Mouse (Mus musculus) heart, embryonic 13.5 days (tissue): ENCODE measurements around the gene Gm17402. TPM values are rescaled to one million over a fixed set of nuclear protein-coding genes. Genes with fewer than 3 reads are reported as not detected.

Source experiments
- ATAC-seq: fragments of 200-750 bp; cut with Nextera tagmentation; 2 replicates; pipeline ENCODE4 v1.8.0; 2017; ENCODE audit warnings: moderate TSS enrichment; ENCODE audit not compliant: insufficient number of reproducible peaks, low FRiP score, low TSS enrichment; ENCODE audit errors: extremely low read depth
- H3K27ac ChIP-seq: fragments of 300-500 bp; sonication (generic); replicated peaks from 2 replicates; pipeline ENCODE4 v1.5.1; 2015; ENCODE audit warnings: moderate library complexity, mild to moderate bottlenecking, inconsistent platforms
- H3K27me3 ChIP-seq: fragments of 300-500 bp; sonication (generic); replicated peaks from 2 replicates; pipeline ENCODE4 v1.6.1; 2015; ENCODE audit warnings: mild to moderate bottlenecking, inconsistent platforms
- H3K36me3 ChIP-seq: fragments of 300-500 bp; sonication (generic); 2 replicates; pipeline ENCODE4 v1.6.1; 2015; ENCODE audit warnings: mild to moderate bottlenecking, inconsistent platforms
- H3K4me1 ChIP-seq: fragments of 300-500 bp; sonication (generic); 2 replicates; pipeline ENCODE4 v1.6.1; 2015; ENCODE audit warnings: inconsistent platforms
- H3K4me2 ChIP-seq: fragments of 300-500 bp; sonication (generic); 2 replicates; pipeline ENCODE4 v1.6.1; 2015; ENCODE audit warnings: inconsistent platforms, mild to moderate bottlenecking, moderate library complexity
- H3K4me3 ChIP-seq: fragments of 300-500 bp; sonication (generic); 2 replicates; pipeline ENCODE4 v1.5.1; 2015; ENCODE audit warnings: moderate library complexity, mild to moderate bottlenecking, inconsistent platforms
- H3K9ac ChIP-seq: fragments of 300-500 bp; sonication (generic); 2 replicates; pipeline ENCODE4 v1.6.1; 2015; ENCODE audit warnings: inconsistent platforms, mild to moderate bottlenecking, moderate library complexity
- H3K9me3 ChIP-seq: fragments of 300-500 bp; sonication (generic); 2 replicates; pipeline ENCODE4 v1.6.1; 2016; ENCODE audit warnings: inconsistent platforms
- WGBS: fragments of 180-500 bp; shearing (Covaris S2); methylation state at CpG from one replicate; pipeline ENCODE4 v1.1.7; 2015; ENCODE audit warnings: mixed read lengths; 5-methylcytosine and 5-hydroxymethylcytosine counted together
- polyA plus RNA-seq: library from polyadenylated mRNA; unstranded; fragments of >200 nt; fragmentation: Nextera tagmentation; extraction: Ambion mirVana; gene quantifications from 2 replicates; pipeline ENCODE4 v1.2.1, GENCODE M21; 2015

The Gm17402 gene
- polyA plus RNA-seq, 1 experiment from 2014 or later, result not detected

- no peak overlapping the region for H3K9ac ChIP-seq
- H3K9me3 ChIP-seq, result peaks cover 3% of the 10 kb centered on the region; the same call in 1 of the 2 replicates
- no peaks in the 10 kb centered on the region for H3K27me3 ChIP-seq
- H3K4me1 ChIP-seq, result no peaks in the 10 kb centered on the region
- H3K27ac ChIP-seq, result no peak overlapping the region
- H3K4me3 ChIP-seq, result no peak overlapping the region
- no peak for ATAC-seq
- WGBS, result 29% methylated on average over 4 of the region's 5 CpGs
- H3K4me2 ChIP-seq, result no peak overlapping the region
- H3K36me3 ChIP-seq, result peaks cover 13% of the 10 kb centered on the region
Observed at GRCm38 (mm10) chr3:67352128-67352762, 22.7 kb downstream of the Gm17402 start.

- Histone ChIP-seq H3K9me3 (no peaks in the 10 kb centered on the region), H3K27me3 (no peaks in the 10 kb centered on the region), H3K36me3 (peaks cover 6% of the 10 kb centered on the region), H3K4me2 (no peak overlapping the region), H3K4me3 (no peak overlapping the region), H3K27ac (no peak overlapping the region), H3K9ac (no peak overlapping the region), H3K4me1 (no peaks in the 10 kb centered on the region)
- WGBS, result 72% methylated on average over 12 of the region's 12 CpGs
- no peak for ATAC-seq
Observed at GRCm38 (mm10) chr3:67351406-67352127, 23.4 kb downstream of the Gm17402 start.

- H3K27ac ChIP-seq, result no peak overlapping the region
- no peaks in the 10 kb centered on the region for H3K9me3 ChIP-seq
- H3K36me3 ChIP-seq, result no peaks in the 10 kb centered on the region
- ATAC-seq, result no peak
- H3K4me1 ChIP-seq, result no peaks in the 10 kb centered on the region
- H3K27me3 ChIP-seq, result no peaks in the 10 kb centered on the region
- no peak overlapping the region for H3K9ac ChIP-seq
- WGBS, result 75% methylated on average over 2 of the region's 2 CpGs
- no peak overlapping the region for H3K4me2 ChIP-seq
- no peak overlapping the region for H3K4me3 ChIP-seq
Observed at GRCm38 (mm10) chr3:67346674-67347073, 28.3 kb downstream of the Gm17402 start.

- 4% methylated on average over 2 of the region's 2 CpGs for WGBS
- H3K4me2 ChIP-seq, result no peak overlapping the region
- no peak for ATAC-seq
- H3K4me3 ChIP-seq, result no peak overlapping the region
- H3K27ac ChIP-seq, result no peak overlapping the region
- no peaks in the 10 kb centered on the region for H3K9me3 ChIP-seq
- no peaks in the 10 kb centered on the region for H3K36me3 ChIP-seq
- no peaks in the 10 kb centered on the region for H3K4me1 ChIP-seq
- H3K27me3 ChIP-seq, result no peaks in the 10 kb centered on the region
- H3K9ac ChIP-seq, result no peak overlapping the region
Observed at GRCm38 (mm10) chr3:67344599-67344998, 30.4 kb downstream of the Gm17402 start.

GRCm38 (mm10) chr3:67343004-67343662 lies 31.8 kb downstream of the Gm17402 start:
- no peak for ATAC-seq
- H3K27me3 ChIP-seq, result no peaks in the 10 kb centered on the region
- no peak overlapping the region for H3K27ac ChIP-seq
- H3K4me3 ChIP-seq, result no peak overlapping the region
- no peak overlapping the region for H3K9ac ChIP-seq
- no peaks in the 10 kb centered on the region for H3K36me3 ChIP-seq
- H3K4me2 ChIP-seq, result no peak overlapping the region
- no peaks in the 10 kb centered on the region for H3K9me3 ChIP-seq
- no peaks in the 10 kb centered on the region for H3K4me1 ChIP-seq
- 55% methylated on average over 5 of the region's 5 CpGs for WGBS

- no peak overlapping the region for H3K4me2 ChIP-seq
- no peak overlapping the region for H3K4me3 ChIP-seq
- WGBS, result 70% methylated on average over 7 of the region's 7 CpGs
- H3K9ac ChIP-seq, result no peak overlapping the region
- H3K27me3 ChIP-seq, result no peaks in the 10 kb centered on the region
- no peaks in the 10 kb centered on the region for H3K36me3 ChIP-seq
- H3K4me1 ChIP-seq, result no peaks in the 10 kb centered on the region
- no peak for ATAC-seq
- no peaks in the 10 kb centered on the region for H3K9me3 ChIP-seq
- no peak overlapping the region for H3K27ac ChIP-seq
Observed at GRCm38 (mm10) chr3:67340921-67341320, 34.0 kb downstream of the Gm17402 start.

GRCm38 (mm10) chr3:67339558-67339957 lies 35.4 kb downstream of the Gm17402 start:
- ATAC-seq, result no peak
- 52% methylated on average over 3 of the region's 3 CpGs for WGBS
- Histone ChIP-seq H3K4me2 (no peak overlapping the region), H3K27me3 (no peaks in the 10 kb centered on the region), H3K36me3 (no peaks in the 10 kb centered on the region), H3K4me3 (no peak overlapping the region), H3K4me1 (no peaks in the 10 kb centered on the region), H3K9me3 (no peaks in the 10 kb centered on the region), H3K9ac (no peak overlapping the region), H3K27ac (no peak overlapping the region)

GRCm38 (mm10) chr3:67322422-67322821 lies 52.5 kb downstream of the Gm17402 start:
- no peak for ATAC-seq
- no peaks in the 10 kb centered on the region for H3K36me3 ChIP-seq
- no peaks in the 10 kb centered on the region for H3K4me1 ChIP-seq
- H3K27ac ChIP-seq, result no peak overlapping the region
- no peak overlapping the region for H3K4me2 ChIP-seq
- no peak overlapping the region for H3K4me3 ChIP-seq
- no peaks in the 10 kb centered on the region for H3K9me3 ChIP-seq
- 77% methylated on average over 4 of the region's 4 CpGs for WGBS
- no peaks in the 10 kb centered on the region for H3K27me3 ChIP-seq
- no peak overlapping the region for H3K9ac ChIP-seq

Other genes with a start within 250 kb of the Gm17402 start
- gene Mlf1, start 1.1 kb downstream of the Gm17402 start, polyA plus RNA-seq, result 209 and 223 TPM in 2 replicates
- 97.6 and 106 TPM in 2 replicates for gene Gfm1, start 54.9 kb upstream of the Gm17402 start, polyA plus RNA-seq
- 62.4 and 64.3 TPM in 2 replicates for gene Lxn, start 88.8 kb upstream of the Gm17402 start, polyA plus RNA-seq
- 1.0 and 1.1 TPM in 2 replicates for gene Rarres1, start 140.4 kb upstream of the Gm17402 start, polyA plus RNA-seq
- gene Mfsd1, start 207.6 kb upstream of the Gm17402 start, polyA plus RNA-seq, result 39.5 and 40.3 TPM in 2 replicates